Mouse (Mus musculus): ENCODE data around the gene Ppm1g.

GRCm38 (mm10) chr5:31194486-31195485, 25.7 kb downstream of the Ppm1g start:
- TF ChIP-seq POLR2A (IDR thresholded peaks at IDR 0.05; ENCODE audit: insufficient read depth, low read depth, low read length) (no peak), CTCF (IDR thresholded peaks at IDR 0.05) (no peak), EP300 (IDR thresholded peaks at IDR 0.05; ENCODE audit: insufficient read depth, low read depth, low read length) (no peak)

Measured in heart, adult 2 months (tissue).